Mouse (Mus musculus) heart, postnatal 0 days (tissue): Measurements from ENCODE around the gene Slc20a1.

Experiments
- CTCF ChIP-seq: IDR thresholded peaks from 2 replicates; pipeline ENCODE4 v1.5.1; 2016; ENCODE audit warnings: antibody characterized with exemption, control low read depth, low read depth
- EP300 ChIP-seq: IDR thresholded peaks from 2 replicates; pipeline ENCODE4 v1.6.1; 2016; ENCODE audit warnings: antibody characterized with exemption, low read depth

GRCm38 (mm10) chr2:129249321-129249720 is 50.8 kb downstream of the Slc20a1 start:
- no peak for TF ChIP-seq CTCF
- TF ChIP-seq EP300 = no peak
